Mouse (Mus musculus): Measurements from ENCODE around the gene Cep126. TPM values are rescaled to one million over a fixed set of nuclear protein-coding genes. Genes with fewer than 3 reads are reported as not detected.

Gene Cep126
- polyA plus RNA-seq (2012; rRNA removed) = 0.01 TPM in 1 of 2 replicates, not detected in the other

GRCm38 (mm10) chr9:8134117-8134574 is at the start of gene Cep126:
Cep126 (minus strand) TSS chr9:8134294.
- Histone ChIP-seq H3K36me3 (ENCODE audit: control insufficient read depth, insufficient read depth, low read length) (no peaks in the 10 kb centered on the region), H3K27ac (ENCODE audit: insufficient read depth, low read length) (no peak within 1 kb of the TSS), H3K4me3 (ENCODE audit: extremely low read depth, insufficient read depth, insufficient read length) (peak within 1 kb of the TSS; percentile 64), H3K27me3 (ENCODE audit: control insufficient read depth, insufficient read depth, low read length) (peaks cover 11% of the 10 kb centered on the region), H3K4me1 (ENCODE audit: control insufficient read depth, insufficient read depth, insufficient read length) (peaks cover 5% of the 10 kb centered on the region)
- 1% methylated on average over 71 of the region's 72 CpGs for WGBS
- peak in 1 of 2 experiments; percentile 43 for DNase-seq (ENCODE audit: low read depth in 1 of 2, low spot score in 2 of 2)
- TF ChIP-seq CTCF (IDR thresholded peaks at IDR 0.05; ENCODE audit: extremely low read depth, insufficient read depth, insufficient read length, insufficient replicate concordance) (no peak), POLR2A (IDR thresholded peaks at IDR 0.05; ENCODE audit: low read depth, low read length) (no peak)

- Histone ChIP-seq H3K27ac (ENCODE audit: insufficient read depth, low read length) (no peak overlapping the region), H3K4me3 (ENCODE audit: extremely low read depth, insufficient read depth, insufficient read length) (no peak overlapping the region), H3K36me3 (ENCODE audit: control insufficient read depth, insufficient read depth, low read length) (no peaks in the 10 kb centered on the region), H3K4me1 (ENCODE audit: control insufficient read depth, insufficient read depth, insufficient read length) (no peaks in the 10 kb centered on the region), H3K27me3 (ENCODE audit: control insufficient read depth, insufficient read depth, low read length) (no peaks in the 10 kb centered on the region)
- no peak for TF ChIP-seq POLR2A (IDR thresholded peaks at IDR 0.05; ENCODE audit: low read depth, low read length)
- no peak for TF ChIP-seq CTCF (IDR thresholded peaks at IDR 0.05; ENCODE audit: extremely low read depth, insufficient read depth, insufficient read length, insufficient replicate concordance)
- 81% methylated on average over 3 of the region's 3 CpGs for WGBS
- DNase-seq (ENCODE audit: low read depth in 1 of 2, low spot score in 2 of 2) = no peak
These were observed 45.5 kb upstream of the Cep126 start for GRCm38 (mm10) chr9:8179554-8179953.

- no peak overlapping the region for H3K27ac ChIP-seq (ENCODE audit: insufficient read depth, low read length)
- no peaks in the 10 kb centered on the region for H3K36me3 ChIP-seq (ENCODE audit: control insufficient read depth, insufficient read depth, low read length)
These were observed 43.0 kb upstream of the Cep126 start for GRCm38 (mm10) chr9:8177099-8177498.

GRCm38 (mm10) chr9:8157011-8157410 is 22.9 kb upstream of the Cep126 start:
- WGBS = 53% methylated on average over 2 of the region's 2 CpGs
- Histone ChIP-seq H3K27me3 (ENCODE audit: control insufficient read depth, insufficient read depth, low read length) (no peaks in the 10 kb centered on the region), H3K27ac (ENCODE audit: insufficient read depth, low read length) (no peak overlapping the region), H3K4me1 (ENCODE audit: control insufficient read depth, insufficient read depth, insufficient read length) (no peaks in the 10 kb centered on the region), H3K4me3 (ENCODE audit: extremely low read depth, insufficient read depth, insufficient read length) (no peak overlapping the region), H3K36me3 (ENCODE audit: control insufficient read depth, insufficient read depth, low read length) (no peaks in the 10 kb centered on the region)
- no peak for DNase-seq (ENCODE audit: low read depth in 1 of 2, low spot score in 2 of 2)
- TF ChIP-seq CTCF (IDR thresholded peaks at IDR 0.05; ENCODE audit: extremely low read depth, insufficient read depth, insufficient read length, insufficient replicate concordance) = no peak
- no peak for TF ChIP-seq POLR2A (IDR thresholded peaks at IDR 0.05; ENCODE audit: low read depth, low read length)

More at GRCm38 (mm10) chr9:8177099-8177498, 43.0 kb upstream of the Cep126 start:
- no peak for DNase-seq (ENCODE audit: low read depth in 1 of 2, low spot score in 2 of 2)
- WGBS = 89% methylated on average over 3 of the region's 3 CpGs
- TF ChIP-seq CTCF (IDR thresholded peaks at IDR 0.05; ENCODE audit: extremely low read depth, insufficient read depth, insufficient read length, insufficient replicate concordance) = no peak
- TF ChIP-seq POLR2A (IDR thresholded peaks at IDR 0.05; ENCODE audit: low read depth, low read length) = no peak
- Histone ChIP-seq H3K4me3 (ENCODE audit: extremely low read depth, insufficient read depth, insufficient read length) (no peak overlapping the region), H3K27me3 (ENCODE audit: control insufficient read depth, insufficient read depth, low read length) (no peaks in the 10 kb centered on the region), H3K4me1 (ENCODE audit: control insufficient read depth, insufficient read depth, insufficient read length) (no peaks in the 10 kb centered on the region)

- Histone ChIP-seq H3K36me3 (ENCODE audit: control insufficient read depth, insufficient read depth, low read length) (no peaks in the 10 kb centered on the region), H3K4me3 (ENCODE audit: extremely low read depth, insufficient read depth, insufficient read length) (no peak overlapping the region), H3K27ac (ENCODE audit: insufficient read depth, low read length) (no peak overlapping the region), H3K4me1 (ENCODE audit: control insufficient read depth, insufficient read depth, insufficient read length) (no peaks in the 10 kb centered on the region), H3K27me3 (ENCODE audit: control insufficient read depth, insufficient read depth, low read length) (peaks cover 4% of the 10 kb centered on the region; the same call in 1 of the 2 replicates)
- WGBS = 77% methylated on average over 1 of the region's 1 CpGs
- no peak for TF ChIP-seq POLR2A (IDR thresholded peaks at IDR 0.05; ENCODE audit: low read depth, low read length)
- DNase-seq (ENCODE audit: low read depth in 1 of 2, low spot score in 2 of 2) = no peak
These were observed 5.4 kb upstream of the Cep126 start for GRCm38 (mm10) chr9:8139501-8139900.

GRCm38 (mm10) chr9:8133586-8134115 is 443 bp downstream of the Cep126 start:
- TF ChIP-seq CTCF (IDR thresholded peaks at IDR 0.05; ENCODE audit: extremely low read depth, insufficient read depth, insufficient read length, insufficient replicate concordance) (no peak), POLR2A (IDR thresholded peaks at IDR 0.05; ENCODE audit: low read depth, low read length) (no peak)
- no peak for DNase-seq (ENCODE audit: low read depth in 1 of 2, low spot score in 2 of 2)
- no peaks in the 10 kb centered on the region for H3K36me3 ChIP-seq (ENCODE audit: control insufficient read depth, insufficient read depth, low read length)
- H3K4me1 ChIP-seq (ENCODE audit: control insufficient read depth, insufficient read depth, insufficient read length) = peaks cover 5% of the 10 kb centered on the region
- H3K27me3 ChIP-seq (ENCODE audit: control insufficient read depth, insufficient read depth, low read length) = peaks cover 11% of the 10 kb centered on the region
- WGBS = 9% methylated on average over 21 of the region's 22 CpGs
- H3K4me3 ChIP-seq (ENCODE audit: extremely low read depth, insufficient read depth, insufficient read length) = peak overlapping the region; percentile 64
- no peak overlapping the region for H3K27ac ChIP-seq (ENCODE audit: insufficient read depth, low read length)

- Histone ChIP-seq H3K36me3 (ENCODE audit: control insufficient read depth, insufficient read depth, low read length) (no peaks in the 10 kb centered on the region), H3K27me3 (ENCODE audit: control insufficient read depth, insufficient read depth, low read length) (no peaks in the 10 kb centered on the region), H3K27ac (ENCODE audit: insufficient read depth, low read length) (no peak overlapping the region), H3K4me3 (ENCODE audit: extremely low read depth, insufficient read depth, insufficient read length) (no peak overlapping the region), H3K4me1 (ENCODE audit: control insufficient read depth, insufficient read depth, insufficient read length) (no peaks in the 10 kb centered on the region)
- no peak for TF ChIP-seq CTCF (IDR thresholded peaks at IDR 0.05; ENCODE audit: extremely low read depth, insufficient read depth, insufficient read length, insufficient replicate concordance)
- 88% methylated on average over 8 of the region's 8 CpGs for WGBS
- DNase-seq (ENCODE audit: low read depth in 1 of 2, low spot score in 2 of 2) = no peak
These were observed 10.6 kb downstream of the Cep126 start for GRCm38 (mm10) chr9:8123495-8123894.
